Mouse (Mus musculus) monocyte, adult 5-6 weeks (primary cell): ENCODE measurements around the gene Apobec2. TPM values are rescaled to one million over a fixed set of nuclear protein-coding genes. Genes with fewer than 3 reads are reported as not detected.

Source experiments
- ATAC-seq: fragments of 153-309, 156-312 bp; replicated peaks from 2 replicates; pipeline ENCODE4 v1.8.0; 2017; ENCODE audit warnings: mild to moderate bottlenecking; ENCODE audit not compliant: low TSS enrichment, insufficient number of reproducible peaks, severe bottlenecking, poor library complexity, low FRiP score
- total RNA-seq: library from RNA; stranded (forward); fragments of 200-1000, 200-491, 200-594 nt; gene quantifications from 3 replicates; pipeline ENCODE4 v1.2.3, GENCODE M21; 2017

The Apobec2 gene
- total RNA-seq, 1 experiment from 2014 or later: not detected

DNA sequence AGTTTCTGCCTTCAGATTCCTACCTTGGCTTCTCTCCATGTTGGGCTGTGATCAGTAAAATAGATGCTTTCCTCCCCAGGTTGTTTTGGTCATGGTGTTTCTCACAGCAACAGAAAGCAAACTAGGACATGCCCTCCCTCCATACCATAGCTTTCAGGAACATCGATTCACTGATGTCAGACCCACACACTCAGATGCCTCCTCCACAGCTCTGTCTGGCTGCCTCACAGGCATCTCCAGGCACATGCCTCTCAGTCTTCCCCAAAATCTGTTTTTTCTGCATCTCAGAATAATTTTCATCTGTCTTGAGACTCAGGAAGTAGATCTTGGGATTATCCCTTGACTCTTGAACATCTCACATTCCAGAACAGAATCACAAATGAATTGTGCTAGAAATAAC, 56.6 kb downstream of the Apobec2 start:
- ATAC-seq: no peak

DNA sequence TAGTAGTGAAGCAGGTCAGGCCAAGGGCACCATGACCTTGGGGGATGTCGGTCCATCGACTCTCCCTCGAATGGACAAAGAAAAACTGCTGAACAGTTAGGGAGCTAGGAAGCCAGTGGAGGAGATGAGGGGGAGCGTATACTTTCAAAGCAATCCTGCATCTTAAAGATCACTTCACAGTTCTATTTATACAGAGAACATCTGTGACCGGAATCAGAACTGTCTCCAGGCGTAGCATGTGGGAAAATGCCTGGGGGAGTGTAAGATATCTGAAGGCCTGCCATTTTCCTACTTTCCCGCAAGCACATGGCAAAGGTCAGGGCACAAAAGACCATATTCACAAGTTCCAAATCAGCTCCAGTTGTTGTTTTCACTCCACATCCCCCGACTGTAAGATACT, 59.7 kb downstream of the Apobec2 start:
- ATAC-seq: no peak

DNA sequence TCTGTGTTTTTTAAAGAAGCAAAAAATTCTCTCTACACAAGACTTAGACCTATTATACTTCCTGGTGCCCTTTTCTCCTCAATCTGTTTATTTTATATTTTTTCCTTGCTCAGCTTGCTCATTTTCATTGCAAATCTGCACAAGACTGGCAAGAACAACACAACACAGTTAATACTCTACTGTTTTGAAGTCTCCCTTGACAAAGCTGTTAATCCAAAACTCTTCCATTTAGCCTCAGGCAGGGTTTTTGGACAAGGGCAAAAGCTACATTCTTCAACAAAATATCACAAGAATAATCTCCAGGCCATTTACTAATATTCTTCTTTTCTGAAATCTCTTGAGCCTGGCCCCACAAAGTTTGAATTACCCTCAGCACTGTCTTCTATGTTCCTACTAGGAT, 61.1 kb downstream of the Apobec2 start:
- ATAC-seq: no peak

Other genes starting within 250 kb of the Apobec2 start
- gene Trem1, start 200.2 kb downstream of the Apobec2 start, total RNA-seq: 75.7 to 167 TPM (median 150 TPM) in 3 replicates
- 69.2 to 181 TPM (median 173 TPM) in 3 replicates for gene Trem3, start 185.2 kb downstream of the Apobec2 start, total RNA-seq
- 540 to 868 TPM (median 810 TPM) in 3 replicates for gene Treml4, start 168.6 kb downstream of the Apobec2 start, total RNA-seq
- 21.6 to 25.3 TPM (median 23.0 TPM) in 3 replicates for gene Treml2, start 133.4 kb downstream of the Apobec2 start, total RNA-seq
- gene B430306N03Rik, start 116.8 kb downstream of the Apobec2 start, total RNA-seq: 19.1 to 30.4 TPM (median 20.9 TPM) in 3 replicates
- 2.4 to 11.1 TPM (median 5.7 TPM) in 3 replicates for gene Trem2, start 86.5 kb downstream of the Apobec2 start, total RNA-seq
- gene Treml1, start 73.0 kb downstream of the Apobec2 start, total RNA-seq: 3.4 to 26.7 TPM in 2 of 3 replicates, not detected in the other
- 23.0 to 41.0 TPM (median 25.3 TPM) in 3 replicates for gene Nfya, start 23.0 kb downstream of the Apobec2 start, total RNA-seq
- gene Oard1, start 22.9 kb downstream of the Apobec2 start, total RNA-seq: 106 to 120 TPM (median 118 TPM) in 3 replicates
- gene Tspo2, start 18.6 kb upstream of the Apobec2 start, total RNA-seq: 5.9 TPM in 1 of 3 replicates, not detected in the others
- gene Unc5cl, start 22.0 kb upstream of the Apobec2 start, total RNA-seq: 0.95 to 2.9 TPM (median 2.3 TPM) in 3 replicates